Mouse (Mus musculus): ENCODE data around the gene Popdc3. TPM values are rescaled to one million over a fixed set of nuclear protein-coding genes. Genes with fewer than 3 reads are reported as not detected.

The Popdc3 gene
- total and polyA plus RNA-seq, 3 experiments, result not detected

GRCm38 (mm10) chr10:45303315-45304036 lies 125.6 kb downstream of the Popdc3 start:
- TF ChIP-seq KAT2A (conservative IDR thresholded peaks at IDR 0.05; ENCODE audit: low read depth, low read length) (no peak), NRF1 (IDR thresholded peaks at IDR 0.05; ENCODE audit: insufficient read depth, low read depth, low read length, poor library complexity, severe bottlenecking) (no peak), ZKSCAN1 (IDR thresholded peaks at IDR 0.05; ENCODE audit: low read depth, low read length) (no peak)
- Histone ChIP-seq H3K4me1 (ENCODE audit: control insufficient read depth in 1 of 2, insufficient read depth in 2 of 2, low read length in 2 of 2) (no peaks in the 10 kb centered on the region), H3K36me3 (ENCODE audit: control insufficient read depth in 1 of 2, insufficient read depth in 2 of 2, low read length in 2 of 2) (no peaks in the 10 kb centered on the region), H3K9ac (ENCODE audit: control insufficient read depth, low read depth, low read length, poor library complexity, severe bottlenecking) (no peak overlapping the region), H3K4me3 (ENCODE audit: control insufficient read depth in 1 of 2, insufficient read depth in 1 of 2, low read depth in 2 of 2, low read length in 2 of 2) (no peak overlapping the region), H3K27ac (ENCODE audit: control insufficient read depth, low read depth, low read length) (no peak overlapping the region), H3K79me2 (ENCODE audit: control insufficient read depth, insufficient read depth, low read length, poor library complexity) (no peaks in the 10 kb centered on the region), H3K27me3 (ENCODE audit: control insufficient read depth in 1 of 2, insufficient read depth in 2 of 2, low read length in 2 of 2) (peaks cover 0 to 2% of the 10 kb centered on the region in 2 experiments; a peak in 1 of 4 replicates), H3K9me3 (replicated peaks; ENCODE audit: insufficient read depth, low read length) (no peaks in the 10 kb centered on the region)
- DNase-seq (ENCODE audit: low read depth, low spot score), result no peak

GRCm38 (mm10) chr10:45305173-45305572 lies 127.3 kb downstream of the Popdc3 start:
- Histone ChIP-seq H3K79me2 (ENCODE audit: control insufficient read depth, insufficient read depth, low read length, poor library complexity) (no peaks in the 10 kb centered on the region), H3K36me3 (ENCODE audit: control insufficient read depth in 1 of 2, insufficient read depth in 2 of 2, low read length in 2 of 2) (no peaks in the 10 kb centered on the region), H3K4me1 (ENCODE audit: control insufficient read depth in 1 of 2, insufficient read depth in 2 of 2, low read length in 2 of 2) (no peaks in the 10 kb centered on the region), H3K9ac (ENCODE audit: control insufficient read depth, low read depth, low read length, poor library complexity, severe bottlenecking) (no peak overlapping the region), H3K4me3 (ENCODE audit: control insufficient read depth in 1 of 2, insufficient read depth in 1 of 2, low read depth in 2 of 2, low read length in 2 of 2) (no peak overlapping the region), H3K9me3 (replicated peaks; ENCODE audit: insufficient read depth, low read length) (no peaks in the 10 kb centered on the region), H3K27me3 (ENCODE audit: control insufficient read depth in 1 of 2, insufficient read depth in 2 of 2, low read length in 2 of 2) (peaks cover 0 to 2% of the 10 kb centered on the region in 2 experiments; a peak in 1 of 4 replicates), H3K27ac (ENCODE audit: control insufficient read depth, low read depth, low read length) (no peak overlapping the region)
- TF ChIP-seq POLR2AphosphoS5 (IDR thresholded peaks at IDR 0.05; ENCODE audit: borderline replicate concordance, low read depth, low read length), result no peak
- TF ChIP-seq ELF1 (IDR thresholded peaks at IDR 0.05; ENCODE audit: low read depth, low read length), result no peak
- no peak for TF ChIP-seq USF1 (IDR thresholded peaks at IDR 0.05; ENCODE audit: low read depth, low read length)
- TF ChIP-seq MEF2A (IDR thresholded peaks at IDR 0.05; ENCODE audit: extremely low read depth, insufficient replicate concordance, low read depth, low read length, poor library complexity, severe bottlenecking), result no peak
- TF ChIP-seq KAT2A (conservative IDR thresholded peaks at IDR 0.05; ENCODE audit: low read depth, low read length), result no peak
- no peak for TF ChIP-seq USF2 (IDR thresholded peaks at IDR 0.05; ENCODE audit: borderline replicate concordance in 1 of 2, insufficient read depth in 1 of 2, low read depth in 1 of 2, low read length in 2 of 2)
- TF ChIP-seq CTCF (IDR thresholded peaks at IDR 0.05 in 2 of 3, conservative IDR thresholded peaks at IDR 0.05 in 1 of 3; ENCODE audit: control insufficient read depth in 1 of 3, insufficient read depth in 1 of 3, low read depth in 2 of 3, low read length in 3 of 3, poor library complexity in 1 of 3, severe bottlenecking in 1 of 3), result no peak
- no peak for TF ChIP-seq ZC3H11A (IDR thresholded peaks at IDR 0.05; ENCODE audit: low read depth, low read length)
- TF ChIP-seq NRF1 (IDR thresholded peaks at IDR 0.05; ENCODE audit: insufficient read depth, low read depth, low read length, poor library complexity, severe bottlenecking), result no peak
- no peak for TF ChIP-seq TAL1 (IDR thresholded peaks at IDR 0.05; ENCODE audit: low read length)
- no peak for TF ChIP-seq BHLHE40 (IDR thresholded peaks at IDR 0.05; ENCODE audit: borderline replicate concordance, low read depth, low read length)
- no peak for TF ChIP-seq E2F4 (IDR thresholded peaks at IDR 0.05; ENCODE audit: borderline replicate concordance, low read depth, low read length)
- TF ChIP-seq RCOR1 (IDR thresholded peaks at IDR 0.05; ENCODE audit: low read depth, low read length), result no peak
- no peak for TF ChIP-seq MYB (IDR thresholded peaks at IDR 0.05; ENCODE audit: low read depth, low read length)
- no peak for TF ChIP-seq ZNF384 (IDR thresholded peaks at IDR 0.05; ENCODE audit: low read depth, low read length)
- DNase-seq (ENCODE audit: low read depth, low spot score), result no peak

Measured in MEL (cell line).